Mouse (Mus musculus) CH12F3 (cell line): ENCODE data around the gene Poll.

ENCODE experiments used
- in situ Hi-C: fragments of 300-500 bp; cut with MboI; formaldehyde crosslinking; loops from 2 replicates; pipeline ENCODE4 v1.14.3; 2020; ENCODE audit warnings: low sequenced_read_pairs

The Poll gene

GRCm38 (mm10) chr19:45578976-45579375 lies 18.6 kb upstream of the Poll start:
- in situ Hi-C loops = no loop called here

DNA sequence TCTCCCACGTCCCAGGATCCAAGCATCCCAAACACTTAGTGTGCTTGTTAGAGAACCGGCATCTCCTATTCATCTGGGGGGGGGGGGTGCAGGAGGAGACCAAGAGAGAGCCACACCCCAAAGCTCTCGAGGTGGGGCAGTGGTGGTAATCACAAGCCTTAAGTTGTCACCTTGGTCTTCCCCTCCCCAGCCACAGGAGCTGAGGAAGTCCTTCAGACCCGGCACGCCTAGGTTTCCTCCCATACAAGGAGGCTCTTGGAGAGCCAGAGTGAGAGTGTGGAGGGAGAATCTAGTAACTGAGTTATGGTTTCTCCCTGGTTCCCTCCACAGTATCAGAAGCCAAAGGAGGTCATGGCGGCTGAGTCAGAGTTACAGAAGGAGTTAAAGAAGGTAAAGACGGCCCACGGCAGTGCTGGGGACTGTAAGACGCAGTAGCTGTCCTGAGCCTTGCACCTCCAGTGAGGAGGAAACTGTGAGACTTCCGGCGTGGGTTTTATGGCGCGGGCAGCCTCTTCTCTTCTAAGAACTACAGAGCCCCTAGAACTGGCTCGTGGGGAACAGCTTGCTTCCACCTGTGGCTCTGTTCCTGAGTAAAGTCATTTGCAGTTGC lies 16.9 kb upstream of the Poll start:
- in situ Hi-C loops = no loop called here

GRCm38 (mm10) chr19:45575632-45576001 lies 15.3 kb upstream of the Poll start:
- in situ Hi-C loops = no loop called here

GRCm38 (mm10) chr19:45574941-45575631 lies 14.8 kb upstream of the Poll start:
- in situ Hi-C loops = no loop called here

DNA sequence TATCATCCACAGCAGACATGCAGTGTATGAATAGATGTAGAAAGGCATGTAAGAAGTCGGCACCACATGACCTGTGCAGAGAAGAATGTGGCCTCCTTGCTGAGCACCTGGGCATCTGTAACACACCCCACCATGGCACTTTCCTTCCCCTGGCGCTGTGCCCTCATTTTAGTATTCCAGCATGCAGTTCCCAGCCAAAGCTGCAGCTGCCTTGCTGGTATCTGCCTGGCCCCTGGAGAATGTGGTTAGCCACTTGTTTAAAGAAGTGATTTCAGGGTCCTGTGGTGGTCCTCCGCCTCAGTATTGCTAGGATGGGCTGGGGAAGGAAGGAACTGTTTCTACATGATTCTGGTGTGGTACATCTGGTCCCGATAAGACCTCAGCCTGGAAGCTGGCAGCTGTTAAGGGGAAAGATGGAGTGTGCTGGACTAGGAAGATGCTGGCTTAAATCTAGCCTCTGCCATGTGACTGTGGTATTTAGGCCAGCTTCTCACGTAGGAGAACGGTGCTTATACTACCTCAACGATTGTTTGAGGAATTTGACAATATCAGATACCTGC lies 14.1 kb upstream of the Poll start:
- in situ Hi-C loops = no loop called here

DNA sequence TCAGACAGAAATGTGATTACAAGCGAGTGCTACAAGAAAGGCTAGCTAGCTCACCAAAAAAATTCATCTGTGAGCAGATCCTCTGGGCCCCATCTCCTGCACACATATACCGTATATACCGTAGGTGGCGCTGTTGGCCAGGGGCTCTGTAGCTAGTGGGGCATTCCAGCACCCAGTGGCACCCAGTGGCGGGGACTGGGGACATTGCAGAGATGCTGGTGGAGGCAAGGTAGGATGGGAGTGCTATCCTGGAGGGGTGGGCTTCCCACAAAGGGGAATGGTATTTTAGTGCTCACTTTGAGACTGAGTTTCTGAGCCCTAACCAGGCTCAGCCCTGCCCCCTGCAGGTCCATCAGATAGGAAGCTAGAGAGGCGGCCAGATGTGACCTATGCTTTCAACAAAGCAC lies 13.5 kb upstream of the Poll start:
- in situ Hi-C loops = no loop called here

DNA sequence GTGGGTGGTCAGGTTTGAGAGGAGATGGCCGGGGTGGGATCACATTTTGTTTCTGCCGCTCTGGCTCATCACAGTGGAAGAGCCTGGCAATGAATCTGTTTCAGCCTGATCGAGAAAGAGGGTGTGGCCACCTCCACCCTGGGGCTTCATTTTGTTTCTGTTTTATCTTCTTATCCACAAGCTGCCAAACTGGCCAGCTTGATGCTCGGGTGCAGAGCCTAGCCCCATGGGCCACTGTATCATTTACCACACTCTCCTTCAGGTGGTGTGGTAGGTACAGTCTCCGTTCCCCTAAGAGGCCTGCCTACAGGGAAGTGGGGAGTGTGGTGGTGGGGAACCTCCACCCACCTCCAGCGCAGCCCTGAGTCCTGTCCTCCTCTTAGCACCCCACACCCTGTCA lies 12.7 kb upstream of the Poll start:
- in situ Hi-C loops = no loop called here

DNA sequence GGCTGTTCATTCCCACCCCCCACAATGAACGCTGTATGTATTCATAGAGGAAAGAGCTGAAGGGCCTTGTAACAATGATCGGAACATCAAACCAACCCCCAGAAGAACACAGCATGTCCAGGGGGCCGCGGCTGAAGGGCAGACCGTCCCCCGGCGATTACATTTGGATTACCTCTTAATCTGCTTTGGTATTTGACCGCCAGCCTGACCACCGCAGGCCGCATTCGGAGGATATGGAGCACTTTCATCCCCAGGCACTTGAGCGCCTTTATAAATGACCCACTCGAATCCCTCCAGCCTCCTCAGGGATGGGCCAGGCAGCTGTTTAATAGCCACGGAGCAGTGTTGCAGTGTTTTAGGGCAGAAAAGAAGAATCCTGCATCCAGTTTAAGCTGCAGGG lies 7.0 kb upstream of the Poll start:
- in situ Hi-C loops = no loop called here

DNA sequence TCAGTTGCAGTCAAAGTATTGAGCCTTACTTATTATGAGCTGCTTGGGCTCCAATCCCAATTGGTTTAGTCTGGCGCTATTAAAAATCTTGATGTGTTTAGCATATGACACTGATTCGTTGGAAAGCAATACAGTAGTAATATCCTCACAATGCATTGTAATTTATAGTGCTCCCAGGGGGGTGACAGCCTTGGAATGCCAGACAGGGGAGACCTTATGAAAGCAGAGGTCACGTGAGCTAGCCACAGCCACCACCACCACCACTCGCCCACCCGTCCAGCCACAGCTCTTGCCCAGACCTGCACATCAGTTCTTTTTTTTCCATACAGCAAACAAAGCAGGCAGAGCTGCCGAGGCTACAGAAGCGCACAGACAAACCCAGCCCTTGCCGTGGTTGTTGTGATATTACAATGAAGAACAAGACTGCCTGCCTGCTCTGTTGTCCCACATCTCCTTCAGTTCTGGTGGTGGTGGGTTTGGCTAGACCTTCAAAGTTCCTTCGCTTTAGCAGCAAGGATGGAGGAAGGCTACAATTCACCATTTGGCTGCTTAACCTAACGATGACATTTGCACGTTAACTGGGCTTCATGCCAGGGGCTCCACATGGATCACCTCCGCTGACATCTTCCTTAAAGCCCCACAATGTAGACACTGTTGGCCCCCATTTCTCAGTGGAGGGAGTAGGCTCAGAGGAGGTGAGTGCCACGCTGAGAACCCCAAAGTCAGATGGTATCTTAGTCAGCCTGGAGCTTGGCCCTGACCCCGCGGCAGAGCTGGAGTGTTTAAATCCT lies 5.8 kb upstream of the Poll start:
- in situ Hi-C loops = no loop called here

DNA sequence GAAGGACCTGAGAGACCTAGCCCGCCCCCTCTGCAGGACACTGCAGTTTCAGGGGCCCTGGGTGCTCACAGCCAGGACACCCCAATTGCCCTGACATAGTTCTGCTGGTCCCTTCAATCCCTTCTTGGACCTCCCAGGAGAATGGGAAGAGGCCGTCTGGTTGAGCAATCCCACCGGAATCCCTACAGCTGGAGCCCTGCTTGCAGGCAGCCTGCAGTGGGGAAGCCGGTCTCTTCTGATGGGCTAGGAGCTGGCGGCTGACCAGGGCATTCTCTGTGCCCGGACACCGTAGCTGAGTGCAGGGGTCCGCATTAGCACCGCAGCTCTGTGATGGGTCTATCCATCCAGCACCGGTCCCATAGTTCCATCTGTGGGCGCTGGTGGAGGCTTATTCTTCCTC lies 6.2 kb downstream of the Poll start:
- in situ Hi-C loops = no loop called here

- in situ Hi-C loops = no loop called here
Measured at GRCm38 (mm10) chr19:45552187-45552586, 8.1 kb downstream of the Poll start.

- in situ Hi-C loops = loop anchor here (10.0 kb wide), 1 partner anchor 325 kb away; no protein-coding TSS in a partner anchor
Measured at GRCm38 (mm10) chr19:45549948-45550347, 10.4 kb downstream of the Poll start.

DNA sequence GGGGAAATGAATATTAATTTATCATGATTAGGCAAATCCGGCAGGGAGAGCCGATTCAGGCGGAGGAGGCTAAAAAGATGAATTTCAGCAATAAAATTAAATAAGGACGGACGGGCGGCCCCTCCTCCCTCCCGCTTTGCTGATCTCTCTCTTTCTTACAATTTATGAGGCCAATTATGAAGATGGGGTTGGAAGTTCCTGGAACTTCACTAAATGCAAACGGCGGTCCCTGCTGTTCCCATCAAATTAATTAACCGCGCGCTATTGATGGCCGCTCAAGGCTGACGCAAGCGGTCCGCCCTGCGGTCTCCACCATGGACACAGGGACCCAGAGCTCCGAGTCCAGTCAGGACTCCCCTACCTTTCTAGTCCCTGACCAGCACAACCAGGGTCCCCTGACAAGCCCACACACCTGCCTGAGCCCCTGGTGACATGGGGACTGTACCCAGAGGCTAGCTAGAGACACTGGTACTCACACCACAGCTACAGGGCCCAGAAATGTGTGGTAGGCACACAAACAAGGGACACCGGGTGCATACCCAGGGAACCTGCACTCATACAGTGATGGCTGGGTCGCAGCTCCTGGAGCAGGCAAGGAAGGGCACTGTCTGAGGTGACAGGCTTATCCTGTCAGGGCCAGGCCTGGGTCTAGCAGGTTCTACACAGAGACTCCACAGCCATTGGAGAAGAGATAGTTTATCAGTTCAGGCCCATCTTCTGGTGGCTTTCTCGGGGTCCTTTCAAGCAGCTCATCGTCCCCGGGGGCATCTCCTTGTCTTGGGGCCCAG lies 11.0 kb downstream of the Poll start:
- in situ Hi-C loops = loop anchor here (10.0 kb wide), 1 partner anchor 325 kb away; no protein-coding TSS in a partner anchor

- in situ Hi-C loops = loop anchor here (10.0 kb wide), 1 partner anchor 323 kb away; no protein-coding TSS in a partner anchor
Measured at GRCm38 (mm10) chr19:45548196-45548595, 12.1 kb downstream of the Poll start.

- in situ Hi-C loops = loop anchor here (10.0 kb wide), 1 partner anchor 320 kb away; no protein-coding TSS in a partner anchor
Measured at GRCm38 (mm10) chr19:45544925-45545321, 15.4 kb downstream of the Poll start.

GRCm38 (mm10) chr19:45544152-45544924 lies 16.0 kb downstream of the Poll start:
- in situ Hi-C loops = loop anchor here (10.0 kb wide), 1 partner anchor 320 kb away; no protein-coding TSS in a partner anchor

- in situ Hi-C loops = loop anchor here (10.0 kb wide), 1 partner anchor 317 kb away; no protein-coding TSS in a partner anchor
Measured at GRCm38 (mm10) chr19:45542061-45542460, 18.3 kb downstream of the Poll start.

GRCm38 (mm10) chr19:45541409-45542041 lies 18.8 kb downstream of the Poll start:
- in situ Hi-C loops = loop anchor here (10.0 kb wide), 1 partner anchor 317 kb away; no protein-coding TSS in a partner anchor
